Mouse (Mus musculus) liver, embryonic 12.5 days (tissue): ENCODE measurements around the gene Gpr1. TPM values are rescaled to one million over a fixed set of nuclear protein-coding genes. Genes with fewer than 3 reads are reported as not detected.

ENCODE experiments used
- ATAC-seq: fragments of 200-750 bp; cut with Nextera tagmentation; 2 replicates; pipeline ENCODE4 v1.8.0; 2017; ENCODE audit warnings: moderate number of reproducible peaks, mild to moderate bottlenecking, moderate library complexity
- H3K27ac ChIP-seq: fragments of 300-500 bp; sonication (generic); 2 replicates; pipeline ENCODE4 v1.5.1; 2016; ENCODE audit warnings: mild to moderate bottlenecking
- H3K27me3 ChIP-seq: fragments of 300-500 bp; sonication (generic); replicated peaks from 2 replicates; pipeline ENCODE4 v1.6.1; 2016; ENCODE audit warnings: mild to moderate bottlenecking, moderate library complexity
- H3K36me3 ChIP-seq: fragments of 300-500 bp; sonication (generic); 2 replicates; pipeline ENCODE4 v1.6.1; 2016; ENCODE audit warnings: mild to moderate bottlenecking, moderate library complexity
- H3K4me1 ChIP-seq: fragments of 300-500 bp; sonication (generic); 2 replicates; pipeline ENCODE4 v1.6.1; 2016
- H3K4me2 ChIP-seq: fragments of 300-500 bp; sonication (generic); 2 replicates; pipeline ENCODE4 v1.6.1; 2016; ENCODE audit warnings: mild to moderate bottlenecking, moderate library complexity
- H3K4me3 ChIP-seq: fragments of 300-500 bp; sonication (generic); 2 replicates; pipeline ENCODE4 v1.5.1; 2016; ENCODE audit warnings: mild to moderate bottlenecking, moderate library complexity
- H3K9ac ChIP-seq: fragments of 300-500 bp; sonication (generic); 2 replicates; pipeline ENCODE4 v1.6.1; 2016; ENCODE audit warnings: mild to moderate bottlenecking, moderate library complexity
- H3K9me3 ChIP-seq: fragments of 300-500 bp; sonication (generic); replicated peaks from 2 replicates; pipeline ENCODE4 v1.6.1; 2016; ENCODE audit warnings: mild to moderate bottlenecking, moderate library complexity
- WGBS: fragments of 180-500 bp; shearing (Covaris S2); methylation state at CpG from one replicate; pipeline ENCODE4 v1.1.7; 2016; ENCODE audit not compliant: insufficient replicate concordance; 5-methylcytosine and 5-hydroxymethylcytosine counted together
- polyA plus RNA-seq: library from polyadenylated mRNA; unstranded; fragments of >200 nt; fragmentation: Nextera tagmentation; extraction: Ambion mirVana; gene quantifications from 2 replicates; pipeline ENCODE4 v1.2.1, GENCODE M21; 2016

The Gpr1 gene
- polyA plus RNA-seq, 1 experiment from 2014 or later, result not detected

- H3K4me2 ChIP-seq, result no peak overlapping the region
Measured at GRCm38 (mm10) chr1:63213478-63214270, 669 bp downstream of the Gpr1 start.

GRCm38 (mm10) chr1:63209861-63210529, 4.3 kb downstream of the Gpr1 start:
- Histone ChIP-seq H3K4me2 (no peak overlapping the region), H3K36me3 (no peaks in the 10 kb centered on the region), H3K9ac (no peak overlapping the region), H3K27me3 (peaks cover 25% of the 10 kb centered on the region), H3K4me3 (no peak overlapping the region), H3K4me1 (no peaks in the 10 kb centered on the region), H3K9me3 (no peaks in the 10 kb centered on the region), H3K27ac (no peak overlapping the region)
- 36% methylated on average over 6 of the region's 6 CpGs for WGBS
- no peak for ATAC-seq

More at GRCm38 (mm10) chr1:63213478-63214270, 669 bp downstream of the Gpr1 start:
- Histone ChIP-seq H3K4me1 (no peaks in the 10 kb centered on the region), H3K36me3 (no peaks in the 10 kb centered on the region), H3K4me3 (no peak overlapping the region), H3K9me3 (no peaks in the 10 kb centered on the region), H3K9ac (no peak overlapping the region), H3K27me3 (peaks cover 32% of the 10 kb centered on the region), H3K27ac (no peak overlapping the region)
- 18% methylated on average over 22 of the region's 22 CpGs for WGBS
- no peak for ATAC-seq

GRCm38 (mm10) chr1:63207607-63208006, 6.7 kb downstream of the Gpr1 start:
- WGBS, result 66% methylated on average over 3 of the region's 3 CpGs
- H3K27me3 ChIP-seq, result 0 out of 2 replicates have a peak, but pooled peaks cover 7% of the 10 kb centered on the region
- H3K4me3 ChIP-seq, result no peak overlapping the region
- H3K9ac ChIP-seq, result no peak overlapping the region
- ATAC-seq, result no peak
- 0 out of 2 replicates have a peak, but pooled peaks cover 7% of the 10 kb centered on the region for H3K4me1 ChIP-seq
- no peak overlapping the region for H3K27ac ChIP-seq
- H3K9me3 ChIP-seq, result no peaks in the 10 kb centered on the region
- H3K36me3 ChIP-seq, result no peaks in the 10 kb centered on the region
- H3K4me2 ChIP-seq, result no peak overlapping the region

- no peak overlapping the region for H3K4me2 ChIP-seq
- H3K4me3 ChIP-seq, result no peak overlapping the region
- WGBS, result 34% methylated on average over 7 of the region's 7 CpGs
- no peak overlapping the region for H3K27ac ChIP-seq
- no peak overlapping the region for H3K9ac ChIP-seq
- ATAC-seq, result no peak
- no peaks in the 10 kb centered on the region for H3K36me3 ChIP-seq
- 0 out of 2 replicates have a peak, but pooled peaks cover 7% of the 10 kb centered on the region for H3K4me1 ChIP-seq
- H3K9me3 ChIP-seq, result no peaks in the 10 kb centered on the region
- no peaks in the 10 kb centered on the region for H3K27me3 ChIP-seq
Measured at GRCm38 (mm10) chr1:63204660-63205394, 9.5 kb downstream of the Gpr1 start.

GRCm38 (mm10) chr1:63203950-63204659, 10.2 kb downstream of the Gpr1 start:
- Histone ChIP-seq H3K27me3 (no peaks in the 10 kb centered on the region), H3K9me3 (no peaks in the 10 kb centered on the region), H3K36me3 (no peaks in the 10 kb centered on the region), H3K4me2 (no peak overlapping the region), H3K4me3 (no peak overlapping the region), H3K9ac (no peak overlapping the region), H3K27ac (no peak overlapping the region), H3K4me1 (0 out of 2 replicates have a peak, but pooled peaks cover 7% of the 10 kb centered on the region)
- peak; percentile 21; the same call in 1 of the 2 replicates for ATAC-seq
- 30% methylated on average over 7 of the region's 7 CpGs for WGBS

- H3K27me3 ChIP-seq, result no peaks in the 10 kb centered on the region
- no peak for ATAC-seq
- H3K9me3 ChIP-seq, result no peaks in the 10 kb centered on the region
- H3K36me3 ChIP-seq, result no peaks in the 10 kb centered on the region
- H3K9ac ChIP-seq, result no peak overlapping the region
- no peak overlapping the region for H3K4me2 ChIP-seq
- H3K4me1 ChIP-seq, result 0 out of 2 replicates have a peak, but pooled peaks cover 7% of the 10 kb centered on the region
- no peak overlapping the region for H3K4me3 ChIP-seq
- H3K27ac ChIP-seq, result no peak overlapping the region
- WGBS, result 69% methylated on average over 1 of the region's 1 CpGs
Measured at GRCm38 (mm10) chr1:63203471-63203870, 10.9 kb downstream of the Gpr1 start.

GRCm38 (mm10) chr1:63201672-63202071, 12.7 kb downstream of the Gpr1 start:
- no peak overlapping the region for H3K9ac ChIP-seq
- H3K4me1 ChIP-seq, result 0 out of 2 replicates have a peak, but pooled peaks cover 7% of the 10 kb centered on the region
- no peaks in the 10 kb centered on the region for H3K27me3 ChIP-seq
- H3K27ac ChIP-seq, result no peak overlapping the region
- no peaks in the 10 kb centered on the region for H3K9me3 ChIP-seq
- 69% methylated on average over 1 of the region's 1 CpGs for WGBS
- no peak for ATAC-seq
- no peak overlapping the region for H3K4me2 ChIP-seq
- H3K4me3 ChIP-seq, result no peak overlapping the region
- H3K36me3 ChIP-seq, result no peaks in the 10 kb centered on the region

GRCm38 (mm10) chr1:63200322-63200721, 14.0 kb downstream of the Gpr1 start:
- H3K27me3 ChIP-seq, result no peaks in the 10 kb centered on the region
- H3K36me3 ChIP-seq, result no peaks in the 10 kb centered on the region
- no peak overlapping the region for H3K4me2 ChIP-seq
- 76% methylated on average over 18 of the region's 18 CpGs for WGBS
- no peak overlapping the region for H3K9ac ChIP-seq
- no peaks in the 10 kb centered on the region for H3K9me3 ChIP-seq
- no peak overlapping the region for H3K4me3 ChIP-seq
- H3K4me1 ChIP-seq, result 0 out of 2 replicates have a peak, but pooled peaks cover 7% of the 10 kb centered on the region
- ATAC-seq, result no peak
- no peak overlapping the region for H3K27ac ChIP-seq

- Histone ChIP-seq H3K27ac (no peak overlapping the region), H3K4me2 (no peak overlapping the region), H3K27me3 (no peaks in the 10 kb centered on the region), H3K36me3 (no peaks in the 10 kb centered on the region), H3K9me3 (no peaks in the 10 kb centered on the region), H3K9ac (no peak overlapping the region), H3K4me1 (0 out of 2 replicates have a peak, but pooled peaks cover 4% of the 10 kb centered on the region), H3K4me3 (no peak overlapping the region)
- 76% methylated on average over 6 of the region's 6 CpGs for WGBS
- no peak for ATAC-seq
Measured at GRCm38 (mm10) chr1:63199387-63199786, 15.0 kb downstream of the Gpr1 start.

GRCm38 (mm10) chr1:63195848-63196512, 18.4 kb downstream of the Gpr1 start:
- 48% methylated on average over 5 of the region's 5 CpGs for WGBS
- ATAC-seq, result no peak
- Histone ChIP-seq H3K36me3 (no peaks in the 10 kb centered on the region), H3K27me3 (no peaks in the 10 kb centered on the region), H3K4me2 (no peak overlapping the region), H3K9ac (no peak overlapping the region), H3K27ac (no peak overlapping the region), H3K4me1 (no peaks in the 10 kb centered on the region), H3K4me3 (no peak overlapping the region), H3K9me3 (no peaks in the 10 kb centered on the region)
